Mouse (Mus musculus) erythroblast, embryonic 14.5 days (primary cell): ENCODE results near the gene Cd274.

Experiments
- GATA1 ChIP-seq: IDR thresholded peaks from 2 replicates; pipeline ENCODE4 v1.6.1; 2012; ENCODE audit warnings: low read length, inconsistent platforms, mixed read lengths
- TAL1 ChIP-seq: IDR thresholded peaks from 3 replicates; pipeline ENCODE4 v1.6.1; 2012; ENCODE audit warnings: low read length, inconsistent platforms, mixed read lengths

- TF ChIP-seq TAL1 = no peak
- no peak for TF ChIP-seq GATA1
These were observed 16.1 kb downstream of the Cd274 start for GRCm38 (mm10) chr19:29383368-29383767.
